Mouse (Mus musculus) midbrain, embryonic 10.5 days (tissue): Measurements from ENCODE around the gene Tmcc3. TPM values are rescaled to one million over a fixed set of nuclear protein-coding genes. Genes with fewer than 3 reads are reported as not detected.

Experiments used
- DNase-seq: peaks from one replicate; pipeline ENCODE4 v3.0.0-alpha.2; 2017; ENCODE audit warnings: low spot score
- H3K27ac ChIP-seq: fragments of 300-500 bp; sonication (generic); replicated peaks from 2 replicates; pipeline ENCODE4 v1.5.1; 2016; ENCODE audit warnings: mild to moderate bottlenecking
- H3K27me3 ChIP-seq: fragments of 300-500 bp; sonication (generic); 2 replicates; pipeline ENCODE4 v1.6.1; 2016; ENCODE audit warnings: low read depth, mild to moderate bottlenecking; ENCODE audit not compliant: poor library complexity, severe bottlenecking
- H3K36me3 ChIP-seq: fragments of 300-500 bp; sonication (generic); 2 replicates; pipeline ENCODE4 v1.6.1; 2016; ENCODE audit warnings: mild to moderate bottlenecking, moderate library complexity
- H3K4me1 ChIP-seq: fragments of 300-500 bp; sonication (generic); 2 replicates; pipeline ENCODE4 v1.6.1; 2016
- H3K4me3 ChIP-seq: fragments of 300-500 bp; sonication (generic); 2 replicates; pipeline ENCODE4 v1.5.1; 2016; ENCODE audit warnings: mild to moderate bottlenecking, moderate library complexity
- H3K9me3 ChIP-seq: fragments of 300-500 bp; sonication (generic); replicated peaks from 2 replicates; pipeline ENCODE4 v1.6.1; 2016; ENCODE audit warnings: mild to moderate bottlenecking
- WGBS: fragments of 180-500 bp; shearing (Covaris S2); methylation state at CpG from one replicate; pipeline ENCODE4 v1.1.7; 2016; 5-methylcytosine and 5-hydroxymethylcytosine counted together
- polyA plus RNA-seq: library from polyadenylated mRNA; unstranded; fragments of >200 nt; fragmentation: Nextera tagmentation; extraction: Ambion mirVana; gene quantifications from 2 replicates; pipeline ENCODE4 v1.2.1, GENCODE M21; 2016

Tmcc3 gene
- polyA plus RNA-seq, 1 experiment from 2014 or later, result 2.9 TPM

DNA sequence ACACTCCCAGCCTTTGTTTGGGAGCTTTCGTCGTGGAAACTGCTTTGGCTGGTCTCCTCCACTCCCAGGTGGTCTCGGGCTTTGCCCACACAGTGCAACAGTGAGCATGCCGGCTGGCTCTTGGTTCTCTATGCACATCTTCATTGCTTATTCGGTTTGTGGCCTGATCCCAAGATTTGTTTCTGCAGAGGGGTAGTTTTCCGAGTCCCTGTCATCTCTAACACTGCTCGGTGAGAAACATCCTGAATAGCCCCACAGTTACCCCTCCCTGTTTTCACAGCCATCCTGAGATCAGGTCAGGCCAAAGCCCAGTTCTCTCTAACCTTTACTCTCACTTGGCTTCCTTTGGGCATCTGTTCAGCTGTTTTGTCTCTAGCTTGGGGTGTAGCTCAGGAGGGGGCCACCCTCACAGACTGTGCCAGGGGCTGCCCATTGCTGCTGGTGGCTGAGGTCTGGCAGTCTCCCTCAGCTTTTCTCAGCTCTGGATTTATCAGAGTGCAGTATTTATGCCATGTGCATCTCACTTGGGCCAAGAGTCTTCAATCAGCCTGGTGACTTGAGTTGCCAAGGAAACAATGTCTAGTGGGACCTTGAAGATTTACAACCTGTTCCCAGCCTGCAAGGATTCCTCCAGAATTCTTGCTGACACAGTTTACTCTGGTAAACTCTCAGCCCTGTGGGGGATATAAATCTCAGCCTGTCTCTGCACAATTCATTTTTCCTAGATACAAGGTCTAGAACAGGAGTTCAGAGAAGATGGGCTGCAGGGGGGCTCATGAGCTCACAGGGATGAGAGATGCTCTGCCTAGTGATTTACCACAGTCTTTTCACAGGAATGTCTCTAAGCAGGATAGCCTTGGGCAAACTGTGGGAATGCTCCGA is 102.3 kb downstream of the Tmcc3 start:
- WGBS, result 49% methylated on average over 8 of the region's 8 CpGs
- DNase-seq, result no peak

GRCm38 (mm10) chr10:94415950-94416844 is 104.4 kb downstream of the Tmcc3 start:
- WGBS, result 61% methylated on average over 22 of the region's 22 CpGs
- Histone ChIP-seq H3K27me3 (no peaks in the 10 kb centered on the region; the same call in 1 of the 2 replicates), H3K4me1 (peaks cover 27% of the 10 kb centered on the region), H3K36me3 (no peaks in the 10 kb centered on the region), H3K4me3 (no peak overlapping the region), H3K9me3 (no peaks in the 10 kb centered on the region), H3K27ac (peak overlapping the region; percentile 76)
- peak; percentile 31 for DNase-seq

More for the DNA sequence above, 102.3 kb downstream of the Tmcc3 start:
- Histone ChIP-seq H3K4me1 (peaks cover 38% of the 10 kb centered on the region), H3K27ac (peak overlapping the region; percentile 53), H3K36me3 (no peaks in the 10 kb centered on the region), H3K4me3 (no peak overlapping the region), H3K9me3 (no peaks in the 10 kb centered on the region), H3K27me3 (peaks cover 3% of the 10 kb centered on the region; the same call in 1 of the 2 replicates)

- no peak for DNase-seq
- H3K27ac ChIP-seq, result no peak overlapping the region
- H3K9me3 ChIP-seq, result no peaks in the 10 kb centered on the region
- H3K4me3 ChIP-seq, result no peak overlapping the region
- H3K4me1 ChIP-seq, result peaks cover 27% of the 10 kb centered on the region
- WGBS, result 93% methylated on average over 4 of the region's 4 CpGs
- H3K27me3 ChIP-seq, result no peaks in the 10 kb centered on the region; the same call in 1 of the 2 replicates
- no peaks in the 10 kb centered on the region for H3K36me3 ChIP-seq
These were observed 105.9 kb downstream of the Tmcc3 start for GRCm38 (mm10) chr10:94417643-94418042.

- WGBS, result 69% methylated on average over 12 of the region's 12 CpGs
- Histone ChIP-seq H3K4me3 (no peak overlapping the region), H3K9me3 (no peaks in the 10 kb centered on the region), H3K27ac (peak overlapping the region; percentile 50), H3K36me3 (no peaks in the 10 kb centered on the region), H3K27me3 (no peaks in the 10 kb centered on the region), H3K4me1 (peaks cover 8% of the 10 kb centered on the region)
- peak; percentile 34 for DNase-seq
These were observed 114.5 kb downstream of the Tmcc3 start for GRCm38 (mm10) chr10:94426000-94426920.

DNA sequence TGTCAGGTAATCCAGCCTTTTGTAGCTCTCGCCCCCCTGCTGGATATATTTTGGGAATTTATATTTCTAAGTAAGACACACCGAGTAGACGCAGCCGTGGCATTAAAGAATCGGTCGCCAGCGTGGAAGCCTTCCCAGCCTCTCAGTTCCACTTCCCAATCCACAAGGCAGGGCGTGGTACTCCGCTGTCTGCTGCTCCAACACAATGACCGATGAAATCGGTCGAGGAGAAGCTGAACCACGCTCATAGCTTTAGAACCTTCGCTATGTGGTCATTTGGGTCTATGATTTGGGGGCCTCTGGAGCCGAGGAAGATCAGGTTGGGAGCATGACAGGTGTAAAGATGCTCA is 115.1 kb downstream of the Tmcc3 start:
- no peak overlapping the region for H3K4me3 ChIP-seq
- H3K27me3 ChIP-seq, result no peaks in the 10 kb centered on the region
- WGBS, result 92% methylated on average over 15 of the region's 15 CpGs
- peak overlapping the region; percentile 50 for H3K27ac ChIP-seq
- H3K36me3 ChIP-seq, result no peaks in the 10 kb centered on the region
- DNase-seq, result no peak
- peaks cover 8% of the 10 kb centered on the region for H3K4me1 ChIP-seq
- H3K9me3 ChIP-seq, result no peaks in the 10 kb centered on the region

GRCm38 (mm10) chr10:94428186-94428942 is 116.6 kb downstream of the Tmcc3 start:
- WGBS, result 91% methylated on average over 12 of the region's 12 CpGs

GRCm38 (mm10) chr10:94430566-94430965 is 118.8 kb downstream of the Tmcc3 start:
- Histone ChIP-seq H3K4me1 (peaks cover 30% of the 10 kb centered on the region), H3K4me3 (no peak overlapping the region), H3K36me3 (no peaks in the 10 kb centered on the region), H3K27me3 (no peaks in the 10 kb centered on the region), H3K27ac (no peak overlapping the region), H3K9me3 (no peaks in the 10 kb centered on the region)
- 77% methylated on average over 6 of the region's 6 CpGs for WGBS
- no peak for DNase-seq

More at GRCm38 (mm10) chr10:94428186-94428942, 116.6 kb downstream of the Tmcc3 start:
- Histone ChIP-seq H3K27ac (no peak overlapping the region), H3K9me3 (no peaks in the 10 kb centered on the region), H3K27me3 (no peaks in the 10 kb centered on the region), H3K4me3 (no peak overlapping the region), H3K36me3 (no peaks in the 10 kb centered on the region), H3K4me1 (peaks cover 15% of the 10 kb centered on the region)
- no peak for DNase-seq

- H3K4me3 ChIP-seq, result no peak overlapping the region
- peak overlapping the region; percentile 46; the same call in 1 of the 2 replicates for H3K27ac ChIP-seq
- WGBS, result 64% methylated on average over 5 of the region's 5 CpGs
- H3K9me3 ChIP-seq, result no peaks in the 10 kb centered on the region
- DNase-seq, result no peak
- H3K4me1 ChIP-seq, result peaks cover 22% of the 10 kb centered on the region
- H3K27me3 ChIP-seq, result no peaks in the 10 kb centered on the region
- H3K36me3 ChIP-seq, result no peaks in the 10 kb centered on the region
These were observed 121.2 kb downstream of the Tmcc3 start for GRCm38 (mm10) chr10:94432933-94433332.

DNA sequence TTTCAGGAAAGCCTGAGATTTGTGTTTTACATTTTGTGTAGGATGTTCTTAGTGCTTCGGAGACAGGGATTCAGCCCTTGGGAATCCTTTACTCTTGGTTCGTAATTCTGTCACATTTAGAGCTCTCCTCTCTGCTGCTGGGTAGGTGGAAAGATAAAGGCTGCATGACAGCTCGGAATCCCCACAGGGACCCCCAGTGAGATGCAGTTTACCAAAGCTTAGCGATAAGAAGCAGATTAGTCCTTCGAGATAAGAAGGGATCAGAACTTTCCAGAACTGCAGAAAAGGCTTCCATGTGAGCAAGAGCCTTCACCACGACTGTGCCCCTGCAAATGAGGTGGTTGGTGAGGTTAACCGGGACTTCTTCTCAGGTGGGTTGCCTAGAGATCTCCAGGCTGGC is 122.2 kb downstream of the Tmcc3 start:
- H3K27ac ChIP-seq, result no peak overlapping the region
- H3K27me3 ChIP-seq, result no peaks in the 10 kb centered on the region
- 28% methylated on average over 7 of the region's 7 CpGs for WGBS

DNA sequence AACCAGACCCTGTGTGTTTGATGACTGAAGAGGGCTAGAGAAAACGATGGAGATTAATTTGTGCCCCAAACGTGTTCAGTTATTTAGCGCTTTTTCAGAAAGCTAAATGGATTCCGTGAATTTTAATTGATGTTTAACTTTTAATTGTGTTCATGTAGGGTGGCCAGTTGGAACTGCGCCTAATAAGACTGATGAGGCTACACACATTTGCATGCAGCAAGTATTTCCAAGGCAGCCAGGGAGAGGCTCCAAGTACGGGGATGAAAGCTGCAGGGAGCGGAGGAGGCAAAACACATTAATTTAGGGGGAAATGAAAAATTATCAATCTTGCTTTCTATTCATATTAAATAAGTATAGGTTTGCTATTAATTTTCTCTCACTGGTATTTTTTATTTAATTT is 131.0 kb downstream of the Tmcc3 start:
- Histone ChIP-seq H3K27me3 (no peaks in the 10 kb centered on the region), H3K27ac (no peak overlapping the region), H3K4me1 (peaks cover 3% of the 10 kb centered on the region; the same call in 1 of the 2 replicates), H3K9me3 (no peaks in the 10 kb centered on the region), H3K4me3 (no peak overlapping the region), H3K36me3 (no peaks in the 10 kb centered on the region)
- WGBS, result 79% methylated on average over 7 of the region's 7 CpGs
- DNase-seq, result no peak

More for the DNA sequence above, 122.2 kb downstream of the Tmcc3 start:
- Histone ChIP-seq H3K36me3 (no peaks in the 10 kb centered on the region), H3K4me1 (peaks cover 22% of the 10 kb centered on the region), H3K9me3 (no peaks in the 10 kb centered on the region), H3K4me3 (no peak overlapping the region)
- DNase-seq, result no peak

GRCm38 (mm10) chr10:94443453-94443852 is 131.7 kb downstream of the Tmcc3 start:
- H3K4me3 ChIP-seq, result no peak overlapping the region
- no peaks in the 10 kb centered on the region for H3K9me3 ChIP-seq
- H3K27ac ChIP-seq, result no peak overlapping the region
- peaks cover 8% of the 10 kb centered on the region; the same call in 1 of the 2 replicates for H3K4me1 ChIP-seq
- H3K27me3 ChIP-seq, result no peaks in the 10 kb centered on the region
- WGBS, result 93% methylated on average over 4 of the region's 4 CpGs
- H3K36me3 ChIP-seq, result no peaks in the 10 kb centered on the region
- no peak for DNase-seq
